In genomic region chr11:75355475-75355874, GRCm38 (mm10) we compare ENCODE assay signal across 33 mouse cellular contexts. TPM values are rescaled to one million over a fixed set of nuclear protein-coding genes. Genes with fewer than 3 reads are reported as not detected.
DNase-seq lines count a peak whose midpoint lies in the region; ATAC-seq and TF ChIP-seq lines count a peak whose summit lies in the region.
"Had no signal": no experiment of that assay in that cellular context is flagged by ENCODE, and none has a peak within 500 bp of the region (broad histone marks: within the 10 kb centered on the region; RNA-seq: fewer than 3 reads in every experiment).

No protein-coding gene starts in this region.

- H3K9me3 ChIP-seq in kidney, embryonic 16.5 days (ENCODE audit: low read length) = no peaks in the 10 kb centered on the region
- no peaks in the 10 kb centered on the region for H3K9me3 ChIP-seq in liver, postnatal 0 days (ENCODE audit: low read length)
- H3K9me3 ChIP-seq: forebrain, embryonic 10.5 days; forebrain, embryonic 15.5 days; hindbrain, embryonic 12.5 days; intestine, embryonic 15.5 days; limb, embryonic 12.5 days; liver, embryonic 12.5 days; megakaryocyte, embryonic 14.5 days had no signal

- H3K4me1 ChIP-seq in kidney, embryonic 16.5 days (ENCODE audit: insufficient read depth, low read length) = no peaks in the 10 kb centered on the region
- H3K4me1 ChIP-seq in liver, adult 2 months (ENCODE audit: control insufficient read depth, insufficient read depth, low read length) = peaks cover 4% of the 10 kb centered on the region; the same call in 1 of the 2 replicates
- no peaks in the 10 kb centered on the region for H3K4me1 ChIP-seq in liver, postnatal 0 days (ENCODE audit: insufficient read depth)
- H3K4me1 ChIP-seq: forebrain, embryonic 15.5 days; hindbrain, embryonic 12.5 days; intestine, embryonic 15.5 days; limb, embryonic 12.5 days had no signal

- H3K9ac ChIP-seq in kidney, embryonic 16.5 days (replicated peaks; ENCODE audit: low read length) = no peak overlapping the region
- no peak overlapping the region for H3K9ac ChIP-seq in liver, adult 2 months (ENCODE audit: low read depth, low read length)
- no peak overlapping the region for H3K9ac ChIP-seq in liver, postnatal 0 days (replicated peaks)
- H3K9ac ChIP-seq: forebrain, embryonic 15.5 days; hindbrain, embryonic 12.5 days; intestine, embryonic 15.5 days; limb, embryonic 12.5 days; liver, embryonic 12.5 days had no signal

- TF ChIP-seq CTCF in liver, adult 2 months (IDR thresholded peaks at IDR 0.05; ENCODE audit: low read depth, low read length) = no peak
- TF ChIP-seq CTCF in liver, postnatal 0 days (IDR thresholded peaks at IDR 0.05; ENCODE audit: low read depth) = no peak

- no peaks in the 10 kb centered on the region for H3K27me3 ChIP-seq in kidney, embryonic 16.5 days (ENCODE audit: insufficient read depth, low read length)
- no peaks in the 10 kb centered on the region for H3K27me3 ChIP-seq in liver, adult 2 months (ENCODE audit: control insufficient read depth, insufficient read depth, low read length)
- H3K27me3 ChIP-seq in liver, postnatal 0 days (ENCODE audit: insufficient read depth, low read length) = no peaks in the 10 kb centered on the region
- H3K27me3 ChIP-seq: CH12.LX; forebrain, embryonic 15.5 days; hindbrain, embryonic 12.5 days; intestine, embryonic 15.5 days; limb, embryonic 12.5 days; liver, embryonic 12.5 days; megakaryocyte, embryonic 14.5 days had no signal

- ATAC-seq in kidney, embryonic 16.5 days (ENCODE audit: low FRiP score, low TSS enrichment) = no peak
- no peak for ATAC-seq in liver, postnatal 0 days
- no peak for ATAC-seq in frontal cortex, adult (ENCODE audit: low TSS enrichment)
- ATAC-seq: forebrain, embryonic 15.5 days; hindbrain, postnatal 0 days; intestine, embryonic 15.5 days; liver, embryonic 12.5 days; lung, postnatal 0 days had no signal

- H3K27ac ChIP-seq in kidney, embryonic 16.5 days (ENCODE audit: low read length) = no peak overlapping the region
- no peak overlapping the region for H3K27ac ChIP-seq in liver, adult 2 months (replicated peaks; ENCODE audit: insufficient read depth, low read depth, low read length)
- H3K27ac ChIP-seq in liver, postnatal 0 days (ENCODE audit: low read depth) = no peak overlapping the region
- H3K27ac ChIP-seq: forebrain, embryonic 10.5 days; forebrain, embryonic 15.5 days; hindbrain, embryonic 12.5 days; hindbrain, postnatal 0 days; intestine, embryonic 15.5 days; kidney, postnatal 0 days; limb, embryonic 12.5 days; liver, embryonic 12.5 days; stomach, postnatal 0 days had no signal

- H3K4me2 ChIP-seq in kidney, embryonic 16.5 days (replicated peaks; ENCODE audit: low read depth, low read length) = no peak overlapping the region
- H3K4me2 ChIP-seq in liver, postnatal 0 days (ENCODE audit: low read depth, low read length) = no peak overlapping the region
- H3K4me2 ChIP-seq: forebrain, embryonic 15.5 days; heart, embryonic 11.5 days; hindbrain, embryonic 12.5 days; intestine, embryonic 15.5 days; limb, embryonic 12.5 days; liver, embryonic 12.5 days had no signal

- H3K36me3 ChIP-seq in kidney, embryonic 16.5 days (ENCODE audit: insufficient read depth, low read length) = peaks cover 4% of the 10 kb centered on the region; the same call in 1 of the 2 replicates
- no peaks in the 10 kb centered on the region for H3K36me3 ChIP-seq in liver, adult 2 months (ENCODE audit: control insufficient read depth, insufficient read depth, low read length)
- H3K36me3 ChIP-seq in liver, postnatal 0 days (replicated peaks; ENCODE audit: insufficient read depth, low read length) = 0 out of 2 replicates have a peak, but pooled peaks cover 2% of the 10 kb centered on the region
- H3K36me3 ChIP-seq: forebrain, embryonic 15.5 days; intestine, embryonic 15.5 days had no signal

- TF ChIP-seq POLR2A in liver, adult 2 months (IDR thresholded peaks at IDR 0.05; ENCODE audit: extremely low read depth, insufficient read depth, low read length) = no peak

- no peak for TF ChIP-seq EP300 in liver, postnatal 0 days (IDR thresholded peaks at IDR 0.05; ENCODE audit: low read depth)

- DNase-seq in kidney, adult 11 months = peak; percentile 26
- DNase-seq in liver, adult 2 months (ENCODE audit: extremely low read depth, low read depth, low spot score) = peak; percentile 74
- DNase-seq in liver, postnatal 0 days = no peak
- DNase-seq in NIH3T3 (ENCODE audit: low read depth) = peak; percentile 80
- peak; percentile 27 for DNase-seq in skeletal muscle tissue, adult 2 months (ENCODE audit: low read depth, low spot score)
- DNase-seq: cerebellum, adult 8-10 months; cerebellum, postnatal 36 days; gastrocnemius, postnatal 14 days; heart, postnatal 36 days; layer of hippocampus, adult 9-11 months; lung, adult 18-20 months; lung, postnatal 4 days; midbrain, embryonic 14.5 days; retina, postnatal 1 day; right cerebral cortex, postnatal 14 days; spleen, adult 18-20 months; thymus, adult 18-20 months; thymus, postnatal 25 days had no signal

- H3K79me2 ChIP-seq in liver, adult 2 months (ENCODE audit: control insufficient read depth, insufficient read depth, low read length) = no peaks in the 10 kb centered on the region

- 68% methylated on average over 1 of the region's 1 CpGs for WGBS in kidney, embryonic 16.5 days
- WGBS in liver, adult 2 months = 22% methylated on average over 1 of the region's 1 CpGs
- WGBS in liver, postnatal 0 days (ENCODE audit: insufficient replicate concordance) = 88% methylated on average over 1 of the region's 1 CpGs

- no peak overlapping the region for H3K4me3 ChIP-seq in kidney, embryonic 16.5 days (ENCODE audit: low read length)
- H3K4me3 ChIP-seq in liver, adult 2 months (ENCODE audit: insufficient read depth, low read depth, low read length) = no peak overlapping the region
- H3K4me3 ChIP-seq in liver, postnatal 0 days (ENCODE audit: low read depth, low read length) = no peak overlapping the region
- H3K4me3 ChIP-seq: forebrain, embryonic 10.5 days; forebrain, embryonic 15.5 days; hindbrain, embryonic 12.5 days; intestine, embryonic 15.5 days; limb, embryonic 12.5 days; liver, embryonic 12.5 days; megakaryocyte, embryonic 14.5 days had no signal

RNA-seq across cellular contexts. Expression of gene Smyd4, which starts 7.2 kb away (rescaled TPM):
- 14.9 and 15.3 TPM in 2 replicates for polyA plus RNA-seq in kidney, embryonic 16.5 days (2015; fragmentation: Nextera tagmentation; extraction: Ambion mirVana)
- total RNA-seq in liver, adult 2 months (2014; rRNA removed) = 1.8 and 2.5 TPM in 2 replicates
- 0.93 and 1.1 TPM in 2 replicates for polyA plus RNA-seq in liver, adult 2 months (2012; rRNA removed)
- polyA plus RNA-seq in liver, postnatal 0 days (2015; fragmentation: Nextera tagmentation; extraction: Ambion mirVana) = 3.1 TPM in 2 replicates

RNA-seq across cellular contexts. Expression of gene Rpa1, which starts 7.4 kb away (rescaled TPM):
- 119 and 129 TPM in 2 replicates for polyA plus RNA-seq in kidney, embryonic 16.5 days (2015; fragmentation: Nextera tagmentation; extraction: Ambion mirVana)
- total RNA-seq in liver, adult 2 months (2014; rRNA removed) = 19.9 and 21.4 TPM in 2 replicates
- 10.3 and 10.5 TPM in 2 replicates for polyA plus RNA-seq in liver, adult 2 months (2012; rRNA removed)
- polyA plus RNA-seq in liver, postnatal 0 days (2015; fragmentation: Nextera tagmentation; extraction: Ambion mirVana) = 43.5 and 49.3 TPM in 2 replicates
